Mouse (Mus musculus) liver, adult 2 months (tissue): ENCODE data around the gene Ankmy2. TPM values are rescaled to one million over a fixed set of nuclear protein-coding genes. Genes with fewer than 3 reads are reported as not detected.
A peak's percentile ranks its signal among the peaks of the same experiment; 100 is the strongest.

ENCODE experiments used
- DNase-seq: peaks from one replicate; pipeline ENCODE4 v3.0.0-alpha.2; 2011; ENCODE audit warnings: low read depth, low spot score; ENCODE audit errors: extremely low read depth
- H3K27ac ChIP-seq: fragments of 200-500 bp; replicated peaks from 2 replicates; pipeline ENCODE4 v1.5.1; 2012; ENCODE audit warnings: low read depth, mild to moderate bottlenecking, control low read depth, inconsistent platforms, low read length; ENCODE audit not compliant: insufficient read depth
- H3K27me3 ChIP-seq: fragments of 200-500 bp; 2 replicates; pipeline ENCODE4 v1.6.1; 2012; ENCODE audit warnings: mild to moderate bottlenecking, moderate library complexity, low read length, inconsistent platforms; ENCODE audit not compliant: control insufficient read depth, insufficient read depth
- H3K36me3 ChIP-seq: fragments of 200-500 bp; 2 replicates; pipeline ENCODE4 v1.6.1; 2012; ENCODE audit warnings: low read length, inconsistent platforms; ENCODE audit not compliant: control insufficient read depth, insufficient read depth
- H3K4me1 ChIP-seq: fragments of 200-500 bp; 2 replicates; pipeline ENCODE4 v1.6.1; 2011; ENCODE audit warnings: low read length; ENCODE audit not compliant: control insufficient read depth, insufficient read depth
- H3K4me3 ChIP-seq: fragments of 200-500 bp; 2 replicates; pipeline ENCODE4 v1.5.1; 2011; ENCODE audit warnings: low read depth, mild to moderate bottlenecking, control low read depth, low read length, moderate library complexity; ENCODE audit not compliant: insufficient read depth
- H3K79me2 ChIP-seq: fragments of 200-500 bp; 2 replicates; pipeline ENCODE4 v1.6.1; 2012; ENCODE audit warnings: inconsistent platforms, mild to moderate bottlenecking, low read length, moderate library complexity; ENCODE audit not compliant: control insufficient read depth, insufficient read depth
- H3K9ac ChIP-seq: fragments of 200-500 bp; 2 replicates; pipeline ENCODE4 v1.6.1; 2012; ENCODE audit warnings: low read depth, mild to moderate bottlenecking, control low read depth, inconsistent platforms, low read length
- CTCF ChIP-seq: fragments of 200-500 bp; IDR thresholded peaks from 2 replicates; pipeline ENCODE4 v1.5.1; 2011; ENCODE audit warnings: low read depth, low read length, control low read depth
- POLR2A ChIP-seq: fragments of 200-500 bp; IDR thresholded peaks from 2 replicates; pipeline ENCODE4 v1.6.1; 2011; ENCODE audit warnings: low read length, control low read depth; ENCODE audit not compliant: insufficient read depth; ENCODE audit errors: extremely low read depth
- WGBS: fragments of 180-500 bp; shearing (Covaris S2); methylation state at CpG from one replicate; pipeline ENCODE4 v1.1.7; 2018; 5-methylcytosine and 5-hydroxymethylcytosine counted together
- polyA plus RNA-seq: library from polyadenylated mRNA; depleted of rRNA; stranded (reverse); fragments of >200 nt; gene quantifications from 2 replicates; pipeline ENCODE4 v1.2.3, GENCODE M21; 2012
- total RNA-seq: library from RNA; depleted of rRNA; stranded (reverse); fragments of >200 nt; gene quantifications from 2 replicates; pipeline ENCODE4 v1.2.3, GENCODE M21; 2014

Ankmy2 gene
- total and polyA plus RNA-seq, 2 experiments, result 3.4 to 7.9 TPM

DNA sequence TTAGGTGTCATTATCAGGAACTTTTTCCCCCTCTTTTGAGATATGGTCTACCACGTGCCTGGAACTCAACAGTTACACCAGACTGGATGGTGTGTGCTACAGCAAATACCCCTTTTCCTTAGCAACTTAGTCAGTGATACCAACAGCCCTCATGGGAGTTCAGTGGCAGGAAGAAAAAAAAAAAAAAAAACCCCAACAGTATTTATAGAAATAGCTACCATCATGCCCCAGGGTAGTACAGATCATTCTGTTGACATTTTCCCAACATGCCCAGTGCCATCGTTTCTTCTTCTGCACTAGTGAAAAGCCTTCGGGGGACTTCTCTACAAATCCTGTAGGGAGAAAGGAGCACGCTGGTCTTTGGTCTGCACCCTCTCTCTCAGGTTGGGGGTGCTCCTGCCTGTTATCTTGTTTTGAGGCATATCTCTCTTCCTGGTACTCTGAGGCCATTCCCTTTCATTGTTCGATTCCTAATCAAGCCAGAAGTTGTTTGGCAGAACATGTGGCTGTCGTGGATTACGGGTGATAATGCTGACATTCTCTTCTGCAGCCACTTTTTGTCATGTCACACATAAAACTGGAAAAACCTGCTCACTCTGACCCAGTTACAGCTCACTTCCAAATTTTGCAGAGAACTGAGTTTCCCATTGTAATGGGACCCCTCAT, 7.3 kb downstream of the Ankmy2 start:
- H3K9ac ChIP-seq, result no peak overlapping the region
- no peaks in the 10 kb centered on the region; the same call in 1 of the 2 replicates for H3K36me3 ChIP-seq
- H3K27me3 ChIP-seq, result no peaks in the 10 kb centered on the region
- WGBS, result 71% methylated on average over 7 of the region's 7 CpGs
- H3K27ac ChIP-seq, result no peak overlapping the region
- H3K4me3 ChIP-seq, result no peak overlapping the region
- DNase-seq, result no peak
- H3K79me2 ChIP-seq, result peaks cover 5% of the 10 kb centered on the region; the same call in 1 of the 2 replicates
- no peaks in the 10 kb centered on the region; the same call in 1 of the 2 replicates for H3K4me1 ChIP-seq
- no peak for TF ChIP-seq CTCF
- TF ChIP-seq POLR2A, result no peak

GRCm38 (mm10) chr12:36165299-36165698, 8.4 kb downstream of the Ankmy2 start:
- peaks cover 2% of the 10 kb centered on the region; the same call in 1 of the 2 replicates for H3K79me2 ChIP-seq
- no peak overlapping the region for H3K27ac ChIP-seq
- no peak overlapping the region for H3K4me3 ChIP-seq
- H3K9ac ChIP-seq, result no peak overlapping the region
- H3K4me1 ChIP-seq, result no peaks in the 10 kb centered on the region; the same call in 1 of the 2 replicates
- DNase-seq, result no peak
- H3K27me3 ChIP-seq, result no peaks in the 10 kb centered on the region
- H3K36me3 ChIP-seq, result peaks cover 4% of the 10 kb centered on the region
- no peak for TF ChIP-seq POLR2A
- 67% methylated on average over 1 of the region's 1 CpGs for WGBS

GRCm38 (mm10) chr12:36177227-36177626, 20.3 kb downstream of the Ankmy2 start:
- no peaks in the 10 kb centered on the region; the same call in 1 of the 2 replicates for H3K79me2 ChIP-seq
- no peaks in the 10 kb centered on the region for H3K27me3 ChIP-seq
- no peaks in the 10 kb centered on the region for H3K4me1 ChIP-seq
- no peak overlapping the region for H3K9ac ChIP-seq
- H3K4me3 ChIP-seq, result no peak overlapping the region
- peaks cover 13% of the 10 kb centered on the region; the same call in 1 of the 2 replicates for H3K36me3 ChIP-seq
- TF ChIP-seq CTCF (no peak), POLR2A (no peak)
- WGBS, result 99% methylated on average over 5 of the region's 5 CpGs
- DNase-seq, result no peak
- no peak overlapping the region for H3K27ac ChIP-seq

GRCm38 (mm10) chr12:36182570-36182969, 25.7 kb downstream of the Ankmy2 start:
- Histone ChIP-seq H3K36me3 (peaks cover 12% of the 10 kb centered on the region), H3K9ac (no peak overlapping the region), H3K27me3 (no peaks in the 10 kb centered on the region), H3K4me3 (no peak overlapping the region), H3K79me2 (no peaks in the 10 kb centered on the region; the same call in 1 of the 2 replicates), H3K27ac (peak overlapping the region; percentile 24; the same call in 1 of the 2 replicates), H3K4me1 (no peaks in the 10 kb centered on the region)
- no peak for DNase-seq
- TF ChIP-seq POLR2A, result no peak
- no peak for TF ChIP-seq CTCF
- 81% methylated on average over 6 of the region's 6 CpGs for WGBS

DNA sequence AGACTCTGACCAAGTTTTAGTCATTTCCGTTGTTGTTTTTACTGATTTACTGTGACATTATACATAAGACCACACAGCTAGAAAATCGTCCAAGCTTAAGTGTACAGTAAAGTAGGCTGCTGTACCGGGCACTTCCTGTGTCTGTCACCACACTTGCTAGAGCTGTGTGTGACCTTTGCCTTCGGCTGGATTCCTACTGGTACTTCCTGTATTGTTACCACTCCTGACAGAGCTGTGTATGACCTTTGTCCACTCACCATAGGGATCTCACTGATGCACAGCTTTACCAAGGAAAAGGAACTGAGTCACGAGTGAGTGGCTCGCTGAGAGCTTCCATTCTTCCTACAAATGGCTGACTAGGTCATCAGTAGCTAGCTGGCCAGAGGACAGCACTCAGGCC, 30.2 kb downstream of the Ankmy2 start:
- peaks cover 35% of the 10 kb centered on the region for H3K36me3 ChIP-seq
- H3K79me2 ChIP-seq, result no peaks in the 10 kb centered on the region
- no peaks in the 10 kb centered on the region for H3K4me1 ChIP-seq
- no peak overlapping the region for H3K9ac ChIP-seq
- WGBS, result 63% methylated on average over 6 of the region's 6 CpGs
- no peak for TF ChIP-seq POLR2A
- TF ChIP-seq CTCF, result no peak
- no peak overlapping the region for H3K27ac ChIP-seq
- no peak overlapping the region for H3K4me3 ChIP-seq
- DNase-seq, result peak; percentile 22
- H3K27me3 ChIP-seq, result no peaks in the 10 kb centered on the region

DNA sequence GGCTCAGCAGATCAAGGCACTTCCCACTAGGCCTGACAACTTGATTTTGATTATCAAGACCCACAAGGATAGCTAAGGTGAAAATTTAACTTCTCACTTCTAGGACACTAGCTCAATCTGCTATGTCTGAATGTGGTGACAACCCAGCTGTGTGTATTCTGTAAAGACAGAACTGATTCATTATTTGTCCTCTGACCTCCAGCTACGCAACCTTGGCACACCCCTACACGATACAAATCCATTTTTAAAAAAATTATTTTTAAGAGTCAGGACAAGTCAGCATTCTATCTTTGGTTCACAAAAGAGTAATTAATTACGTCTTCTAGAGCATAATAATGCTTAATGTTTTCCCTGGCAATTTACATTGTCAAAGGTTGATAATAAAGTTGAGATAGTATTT, 32.7 kb downstream of the Ankmy2 start:
- 91% methylated on average over 3 of the region's 3 CpGs for WGBS
- H3K36me3 ChIP-seq, result peaks cover 39% of the 10 kb centered on the region

More for the DNA sequence above, 32.7 kb downstream of the Ankmy2 start:
- Histone ChIP-seq H3K27me3 (no peaks in the 10 kb centered on the region), H3K9ac (no peak overlapping the region), H3K79me2 (no peaks in the 10 kb centered on the region), H3K4me1 (no peaks in the 10 kb centered on the region), H3K4me3 (no peak overlapping the region), H3K27ac (no peak overlapping the region)
- no peak for DNase-seq
- TF ChIP-seq CTCF (no peak), POLR2A (no peak)
